In genomic region chr1:57386519-57386918, GRCm38 (mm10) we compare ENCODE assay signal across 23 mouse cellular contexts.
"Had no signal": no experiment of that assay in that cellular context is flagged by ENCODE, and none has a peak within 500 bp of the region (broad histone marks: within the 10 kb centered on the region; RNA-seq: fewer than 3 reads in every experiment).

No protein-coding gene starts in this region.

- H3K9ac ChIP-seq: limb, embryonic 13.5 days; liver, embryonic 12.5 days; liver, embryonic 15.5 days; lung, embryonic 15.5 days; midbrain, embryonic 13.5 days; neural tube, embryonic 12.5 days; neural tube, embryonic 15.5 days had no signal

- H3K4me2 ChIP-seq: limb, embryonic 13.5 days; liver, embryonic 12.5 days; liver, embryonic 15.5 days; lung, embryonic 15.5 days; midbrain, embryonic 13.5 days; neural tube, embryonic 12.5 days; neural tube, embryonic 15.5 days had no signal

- ATAC-seq: liver, embryonic 12.5 days; midbrain, embryonic 13.5 days had no signal

- H3K9me3 ChIP-seq: limb, embryonic 10.5 days; limb, embryonic 13.5 days; liver, embryonic 12.5 days; liver, embryonic 15.5 days; lung, embryonic 15.5 days; megakaryocyte, embryonic 14.5 days; midbrain, embryonic 10.5 days; midbrain, embryonic 13.5 days; neural tube, embryonic 12.5 days; neural tube, embryonic 15.5 days had no signal

- H3K27ac ChIP-seq: kidney, postnatal 0 days; limb, embryonic 10.5 days; limb, embryonic 13.5 days; liver, embryonic 12.5 days; liver, embryonic 15.5 days; lung, embryonic 15.5 days; midbrain, embryonic 10.5 days; midbrain, embryonic 13.5 days; neural tube, embryonic 12.5 days; neural tube, embryonic 15.5 days; stomach, postnatal 0 days had no signal

- H3K4me1 ChIP-seq: limb, embryonic 10.5 days; limb, embryonic 13.5 days; liver, embryonic 12.5 days; liver, embryonic 15.5 days; lung, embryonic 15.5 days; midbrain, embryonic 10.5 days; neural tube, embryonic 12.5 days; neural tube, embryonic 15.5 days had no signal

- H3K27me3 ChIP-seq: limb, embryonic 13.5 days; liver, embryonic 12.5 days; liver, embryonic 15.5 days; lung, embryonic 15.5 days; megakaryocyte, embryonic 14.5 days; midbrain, embryonic 13.5 days; neural tube, embryonic 12.5 days; neural tube, embryonic 15.5 days had no signal

- DNase-seq: kidney, postnatal 25 days; liver; lung, adult 18-20 months; lung, postnatal 10 days; lung, postnatal 36 days; right cerebral cortex, adult 18-20 months; right cerebral cortex, postnatal 14 days; right cerebral cortex, postnatal 4 days; thymus, adult 2 months; thymus, postnatal 14 days; thymus, postnatal 4 days had no signal

- H3K4me3 ChIP-seq: limb, embryonic 10.5 days; limb, embryonic 13.5 days; liver, embryonic 12.5 days; liver, embryonic 15.5 days; lung, embryonic 15.5 days; megakaryocyte, embryonic 14.5 days; midbrain, embryonic 10.5 days; midbrain, embryonic 13.5 days; neural tube, embryonic 12.5 days; neural tube, embryonic 15.5 days had no signal
